Mouse (Mus musculus): ENCODE results near the gene Spast.
A peak's percentile ranks its signal among the peaks of the same experiment; 100 is the strongest.
"Not testable (repeated sequence)": the region's sequence is repeated elsewhere in the genome, so short reads cannot be mapped to it uniquely, and the experiment has no call there.

Gene Spast

GRCm38 (mm10) chr17:74338937-74339804 lies at the start of gene Spast:
Gene Spast (plus strand): TSS chr17:74338987.
- DNase-seq = peak; percentile 72 to 77

- no peak for DNase-seq
Measured at GRCm38 (mm10) chr17:74290198-74290597, 48.6 kb upstream of the Spast start.

- no peak for DNase-seq
Measured at GRCm38 (mm10) chr17:74290869-74291268, 47.9 kb upstream of the Spast start.

GRCm38 (mm10) chr17:74291640-74292361 lies 47.0 kb upstream of the Spast start:
- DNase-seq = no peak

- peak; percentile 46 to 56 for DNase-seq
Measured at GRCm38 (mm10) chr17:74293687-74294425, 44.9 kb upstream of the Spast start.

GRCm38 (mm10) chr17:74294426-74295025 lies 44.3 kb upstream of the Spast start:
- peak; percentile 66 to 67 for DNase-seq

GRCm38 (mm10) chr17:74295026-74295970 lies 43.5 kb upstream of the Spast start, which contains the start of gene Memo1:
Gene Memo1 (minus strand): TSS chr17:74295521.
- DNase-seq = peak; percentile 72 to 74

GRCm38 (mm10) chr17:74296076-74296823 lies 42.5 kb upstream of the Spast start:
- DNase-seq = peak; percentile 45 to 57

- not testable (repeated sequence) for DNase-seq
Measured at GRCm38 (mm10) chr17:74296991-74297390, 41.8 kb upstream of the Spast start.

GRCm38 (mm10) chr17:74300089-74300488 lies 38.7 kb upstream of the Spast start:
- DNase-seq = no peak

GRCm38 (mm10) chr17:74304060-74304459 lies 34.7 kb upstream of the Spast start:
- no peak for DNase-seq

GRCm38 (mm10) chr17:74305616-74306015 lies 33.2 kb upstream of the Spast start:
- no peak for DNase-seq

- no peak for DNase-seq
Measured at GRCm38 (mm10) chr17:74306021-74306420, 32.8 kb upstream of the Spast start.

- no peak for DNase-seq
Measured at GRCm38 (mm10) chr17:74315445-74316308, 23.1 kb upstream of the Spast start.

- peak; percentile 89 to 91 for DNase-seq
Measured at GRCm38 (mm10) chr17:74316309-74316863, 22.4 kb upstream of the Spast start.

- no peak for DNase-seq
Measured at GRCm38 (mm10) chr17:74318721-74319120, 20.1 kb upstream of the Spast start.

GRCm38 (mm10) chr17:74322400-74323054 lies 16.3 kb upstream of the Spast start:
- DNase-seq = peak; percentile 20 to 28

- no peak for DNase-seq
Measured at GRCm38 (mm10) chr17:74323844-74324243, 14.9 kb upstream of the Spast start, which contains the start of gene Dpy30. Gene Dpy30 (minus strand): TSS chr17:74323944.

- not testable (repeated sequence) for DNase-seq
Measured at GRCm38 (mm10) chr17:74327195-74327594, 11.6 kb upstream of the Spast start.

All from B cell, adult 2 months (primary cell).